Mouse (Mus musculus): ENCODE results near the gene Rbp7.
A peak's percentile ranks its signal among the peaks of the same experiment; 100 is the strongest.
"Not testable (repeated sequence)": the region's sequence is repeated elsewhere in the genome, so short reads cannot be mapped to it uniquely, and the experiment has no call there.

Gene Rbp7

GRCm38 (mm10) chr4:149454879-149455278 lies at the start of gene Rbp7:
TSS of gene Rbp7 (minus strand) at chr4:149454978.
- no peak for DNase-seq

- DNase-seq, result no peak
These were observed 49.6 kb upstream of the Rbp7 start for GRCm38 (mm10) chr4:149504363-149504762.

GRCm38 (mm10) chr4:149499790-149500189 lies 45.0 kb upstream of the Rbp7 start:
- DNase-seq, result no peak

- DNase-seq, result no peak
These were observed 44.1 kb upstream of the Rbp7 start for GRCm38 (mm10) chr4:149498901-149499300.

GRCm38 (mm10) chr4:149496612-149497011 lies 41.8 kb upstream of the Rbp7 start:
- no peak for DNase-seq

- DNase-seq, result no peak
These were observed 36.4 kb upstream of the Rbp7 start for GRCm38 (mm10) chr4:149491151-149491550.

GRCm38 (mm10) chr4:149489415-149490240 lies 34.9 kb upstream of the Rbp7 start:
- no peak for DNase-seq

- no peak for DNase-seq
These were observed 33.0 kb upstream of the Rbp7 start for GRCm38 (mm10) chr4:149487729-149488128.

- DNase-seq, result peak; percentile 14 to 26
These were observed 31.0 kb upstream of the Rbp7 start for GRCm38 (mm10) chr4:149485825-149486206.

- DNase-seq, result peak; percentile 91 to 93
These were observed 30.5 kb upstream of the Rbp7 start, which contains the start of the genes Nmnat1 and Lzic for GRCm38 (mm10) chr4:149485053-149485824. TSS of gene Nmnat1 (minus strand) at chr4:149485202. TSS of gene Lzic (plus strand) at chr4:149485229.

GRCm38 (mm10) chr4:149484566-149484965 lies 29.8 kb upstream of the Rbp7 start:
- DNase-seq, result peak in 1 of 2 experiments; percentile 29

- DNase-seq, result no peak
These were observed 22.3 kb upstream of the Rbp7 start, which contains the start of gene Tmem274 for GRCm38 (mm10) chr4:149477078-149477477. TSS of gene Tmem274 (plus strand) at chr4:149477378.

GRCm38 (mm10) chr4:149475096-149475495 lies 20.3 kb upstream of the Rbp7 start:
- no peak for DNase-seq

- DNase-seq, result no peak
These were observed 14.8 kb upstream of the Rbp7 start for GRCm38 (mm10) chr4:149469557-149469956.

GRCm38 (mm10) chr4:149463435-149463950 lies 8.7 kb upstream of the Rbp7 start:
- no peak for DNase-seq

- DNase-seq, result no peak
These were observed 7.7 kb upstream of the Rbp7 start for GRCm38 (mm10) chr4:149462305-149462971.

- no peak for DNase-seq
These were observed 7.0 kb upstream of the Rbp7 start for GRCm38 (mm10) chr4:149461579-149462304.

- not testable (repeated sequence) for DNase-seq
These were observed 5.7 kb upstream of the Rbp7 start for GRCm38 (mm10) chr4:149460475-149460874.

- no peak for DNase-seq
These were observed 4.6 kb upstream of the Rbp7 start for GRCm38 (mm10) chr4:149459425-149459824.

- DNase-seq, result no peak
These were observed 3.7 kb upstream of the Rbp7 start for GRCm38 (mm10) chr4:149458526-149458925.

- peak; percentile 50 to 72 for DNase-seq
These were observed 3.2 kb upstream of the Rbp7 start for GRCm38 (mm10) chr4:149457831-149458430.

GRCm38 (mm10) chr4:149457163-149457562 lies 2.4 kb upstream of the Rbp7 start:
- not testable (repeated sequence) for DNase-seq

All from kidney, adult 8-10 months (tissue).